Mouse (Mus musculus) testis, adult 10 weeks (tissue): ENCODE results near the gene Tmem30c. TPM values are rescaled to one million over a fixed set of nuclear protein-coding genes. Genes with fewer than 3 reads are reported as not detected.

ENCODE experiments used
- polyA plus RNA-seq: library from polyadenylated mRNA; stranded (reverse); fragments of 350-450 nt; fragmentation: Illumina TruSeq; extraction: RNeasy Lipid Tissue Mini Kit (QIAGEN cat#74804); gene quantifications from one replicate; pipeline ENCODE4 v1.2.3, GENCODE M21; 2014; ENCODE audit warnings: low read depth, low replicate concordance

The Tmem30c gene
- polyA plus RNA-seq, result 123 TPM

GRCm38 (mm10) chr16:57292765-57293164, at the start of gene Tmem30c:
Gene Tmem30c (minus strand): TSS chr16:57292865.

GRCm38 (mm10) chr16:57231089-57231936, 61.4 kb downstream of the Tmem30c start, which contains the start of gene Tbc1d23:
Gene Tbc1d23 (minus strand): TSS chr16:57231504.

Other genes with a start within 250 kb of the Tmem30c start
- gene Tmem45a2, start 221.5 kb downstream of the Tmem30c start, polyA plus RNA-seq, result 4.8 TPM
- gene Tomm70a, start 171.2 kb downstream of the Tmem30c start, polyA plus RNA-seq, result 143 TPM
- 13.6 TPM for gene Nit2, start 125.5 kb downstream of the Tmem30c start, polyA plus RNA-seq
- 63.5 TPM for gene Tbc1d23, start 61.4 kb downstream of the Tmem30c start, polyA plus RNA-seq
- 7.8 TPM for gene Filip1l, start 60.2 kb upstream of the Tmem30c start, polyA plus RNA-seq